Mouse (Mus musculus) embryonic fibroblast, embryonic 13.5 days (primary cell): ENCODE measurements at regions not wholly inside any gene's neighbourhood (a gene's known extent, or its start where the extent isn't known, plus 50 kb on each side); places are given as distances from the start of the nearest gene placed in this dataset.
A peak's percentile ranks its signal among the peaks of the same experiment; 100 is the strongest.

Experiments used
- H3K27ac ChIP-seq: 2 replicates; pipeline ENCODE4 v1.5.1; 2012; ENCODE audit warnings: low read length, control low read depth, inconsistent platforms; ENCODE audit not compliant: insufficient read depth
- H3K4me1 ChIP-seq: 2 replicates; pipeline ENCODE4 v1.6.1; 2011; ENCODE audit warnings: low read length; ENCODE audit not compliant: control insufficient read depth, insufficient read depth
- H3K4me3 ChIP-seq: 2 replicates; pipeline ENCODE4 v1.5.1; 2011; ENCODE audit warnings: mild to moderate bottlenecking, control low read depth, low read length; ENCODE audit not compliant: insufficient read depth
- CTCF ChIP-seq: IDR thresholded peaks from 2 replicates; pipeline ENCODE4 v1.5.1; 2011; ENCODE audit warnings: mild to moderate bottlenecking, control low read depth, low read length, moderate library complexity, borderline replicate concordance; ENCODE audit not compliant: insufficient read depth
- POLR2A ChIP-seq: IDR thresholded peaks from 2 replicates; pipeline ENCODE4 v1.6.1; 2011; ENCODE audit warnings: low read depth, mild to moderate bottlenecking, control low read depth, low read length, moderate library complexity

DNA sequence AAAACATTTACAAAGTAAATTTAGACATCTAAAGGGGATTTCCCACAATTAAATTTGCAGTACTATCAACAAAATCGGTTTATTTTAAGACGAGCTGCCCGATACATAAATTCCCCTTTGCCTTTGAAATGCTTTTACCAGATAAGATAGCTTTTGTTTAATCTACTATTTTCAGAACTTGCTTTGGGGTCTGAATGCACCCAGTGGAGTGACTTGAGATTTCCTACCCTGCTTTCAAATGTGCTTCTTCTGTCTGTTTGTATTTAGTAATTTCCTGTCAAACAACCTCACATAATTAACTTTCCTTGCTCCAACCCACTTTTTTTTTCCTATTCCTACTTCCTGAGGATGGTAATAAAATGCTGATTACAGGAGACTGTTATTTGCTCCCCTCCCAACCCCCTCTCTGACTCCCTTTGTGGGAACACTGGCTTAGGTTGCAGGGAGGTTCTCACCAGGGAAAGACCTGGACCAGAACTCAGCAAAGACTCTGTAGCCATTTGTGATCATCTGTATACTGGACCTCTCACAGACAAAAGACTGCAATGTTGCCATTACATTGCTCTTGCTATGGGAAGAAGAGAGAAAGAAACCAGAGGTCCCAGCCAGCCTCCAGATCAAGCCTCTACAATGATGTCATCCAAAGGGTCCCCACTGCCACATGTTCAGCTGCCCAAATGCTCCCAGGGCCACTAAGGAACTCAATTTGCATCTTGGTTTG is 318.1 kb downstream of the Sox4 start:
- TF ChIP-seq CTCF: no peak
- TF ChIP-seq POLR2A: no peak
- no peak overlapping the region for H3K27ac ChIP-seq
- H3K4me3 ChIP-seq: no peak overlapping the region
- H3K4me1 ChIP-seq: peaks cover 2% of the 10 kb centered on the region

DNA sequence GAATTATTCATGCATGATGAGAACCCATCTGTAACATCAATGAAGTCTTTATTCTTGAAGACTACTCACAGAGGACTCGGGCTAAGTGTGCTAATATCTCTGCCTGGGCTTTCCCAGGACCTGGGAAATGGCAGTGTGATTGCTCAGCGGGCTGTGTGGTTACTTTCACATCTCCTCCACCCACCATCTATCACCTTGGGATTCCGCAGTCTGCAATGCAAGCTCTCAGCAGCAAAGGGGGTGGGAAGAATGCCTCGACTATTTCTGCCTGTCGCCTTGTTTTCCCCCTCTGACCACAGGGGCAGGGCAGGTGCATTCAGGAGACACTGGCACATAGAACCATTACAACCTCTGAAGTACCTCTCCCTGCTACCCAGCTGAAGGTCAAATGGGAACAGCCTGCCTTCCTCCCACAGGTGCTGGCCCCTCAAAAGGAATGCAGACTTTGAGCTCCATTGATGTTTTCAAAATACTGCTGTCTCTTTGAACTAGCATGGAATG is 319.9 kb downstream of the Sox4 start:
- H3K4me3 ChIP-seq: no peak overlapping the region
- peaks cover 7% of the 10 kb centered on the region for H3K4me1 ChIP-seq
- peak overlapping the region; percentile 10 for H3K27ac ChIP-seq
- TF ChIP-seq CTCF (no peak), POLR2A (no peak)

DNA sequence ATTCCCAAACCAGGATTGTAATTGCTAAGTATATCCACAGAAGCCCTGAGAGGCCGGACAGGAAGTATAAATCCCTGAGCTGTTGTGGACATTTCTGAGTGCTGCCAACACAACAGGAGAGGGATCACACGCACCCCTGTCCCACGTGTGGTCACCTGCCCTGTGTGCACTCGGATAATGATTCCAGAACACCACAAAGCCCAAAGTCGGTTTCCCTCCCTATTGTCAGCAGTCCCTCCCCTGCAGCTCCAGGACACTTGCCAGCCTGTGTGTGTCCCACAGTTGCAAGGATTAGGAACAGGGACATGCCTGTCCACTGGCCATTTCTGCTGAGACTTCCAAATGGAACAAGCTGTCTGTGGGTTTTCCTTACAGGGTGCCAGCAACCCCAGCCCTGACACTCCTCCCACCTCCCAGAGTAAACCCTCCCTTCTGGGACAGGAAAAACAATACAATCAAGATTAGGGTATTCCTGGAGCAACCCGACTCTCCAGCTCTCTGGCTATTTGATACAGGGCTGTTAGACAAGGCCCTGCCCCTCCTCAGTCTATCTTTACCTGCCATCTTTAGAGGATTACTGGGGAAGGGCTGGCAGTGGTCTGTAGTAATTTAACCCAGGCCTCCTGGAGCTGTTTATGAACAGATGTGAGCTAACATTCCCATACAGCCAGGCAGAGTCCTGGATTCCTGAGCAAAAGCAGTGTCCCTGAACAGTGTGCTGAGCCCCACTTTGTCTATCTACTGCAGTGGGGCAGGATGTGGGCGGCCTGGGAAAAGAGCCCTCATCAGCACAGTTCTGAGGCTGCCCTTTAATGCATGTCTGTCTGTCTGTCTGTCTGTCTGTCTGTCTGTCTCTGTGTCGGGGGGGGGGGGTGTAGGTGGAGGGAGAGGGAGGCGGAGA is 323.8 kb downstream of the Sox4 start:
- no peak overlapping the region for H3K4me3 ChIP-seq
- H3K27ac ChIP-seq: peak overlapping the region; percentile 41
- peaks cover 7% of the 10 kb centered on the region for H3K4me1 ChIP-seq
- TF ChIP-seq CTCF: no peak
- TF ChIP-seq POLR2A: no peak

DNA sequence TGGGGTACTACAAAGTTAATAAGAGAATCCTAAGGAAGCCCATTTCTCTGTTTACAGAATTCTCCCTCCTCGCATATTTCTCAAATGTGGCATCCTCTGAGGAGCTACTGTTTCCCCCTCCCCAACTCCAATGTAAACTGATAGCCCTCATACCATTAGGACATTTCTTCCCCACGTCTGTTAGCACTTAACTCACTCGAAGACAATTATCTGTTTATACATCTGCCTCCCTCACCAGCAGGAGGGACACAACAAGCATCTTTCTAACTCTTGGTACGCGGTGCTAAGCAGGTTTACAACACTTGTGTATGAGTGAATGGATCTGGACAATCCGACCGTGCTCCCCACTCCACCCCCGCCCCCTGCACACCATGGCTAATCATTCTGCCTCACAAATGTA is 324.8 kb downstream of the Sox4 start:
- Histone ChIP-seq H3K4me1 (peaks cover 6% of the 10 kb centered on the region), H3K27ac (no peak overlapping the region), H3K4me3 (no peak overlapping the region)
- TF ChIP-seq CTCF: no peak
- TF ChIP-seq POLR2A: no peak

DNA sequence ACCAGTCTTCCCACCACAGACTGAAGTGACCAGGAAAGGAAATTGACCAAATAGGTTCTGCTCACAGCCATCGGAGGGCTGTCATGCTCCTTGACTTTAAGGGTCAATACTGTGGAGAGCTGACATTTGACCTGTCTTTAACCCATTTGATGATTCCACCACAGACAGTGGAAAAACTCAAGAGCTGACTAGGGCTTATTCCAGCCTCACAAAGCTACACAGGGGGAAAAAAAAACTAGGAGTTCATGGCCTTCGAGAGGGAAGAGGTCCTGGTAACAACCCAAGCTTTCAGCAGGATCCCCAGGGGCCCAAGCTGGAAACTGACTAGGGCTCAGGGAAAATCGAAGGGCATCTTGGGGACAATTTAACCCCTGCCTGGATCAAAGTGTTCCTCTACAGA is 334.6 kb downstream of the Sox4 start:
- no peak overlapping the region for H3K27ac ChIP-seq
- H3K4me1 ChIP-seq: no peaks in the 10 kb centered on the region
- no peak overlapping the region for H3K4me3 ChIP-seq
- no peak for TF ChIP-seq POLR2A
- TF ChIP-seq CTCF: no peak

DNA sequence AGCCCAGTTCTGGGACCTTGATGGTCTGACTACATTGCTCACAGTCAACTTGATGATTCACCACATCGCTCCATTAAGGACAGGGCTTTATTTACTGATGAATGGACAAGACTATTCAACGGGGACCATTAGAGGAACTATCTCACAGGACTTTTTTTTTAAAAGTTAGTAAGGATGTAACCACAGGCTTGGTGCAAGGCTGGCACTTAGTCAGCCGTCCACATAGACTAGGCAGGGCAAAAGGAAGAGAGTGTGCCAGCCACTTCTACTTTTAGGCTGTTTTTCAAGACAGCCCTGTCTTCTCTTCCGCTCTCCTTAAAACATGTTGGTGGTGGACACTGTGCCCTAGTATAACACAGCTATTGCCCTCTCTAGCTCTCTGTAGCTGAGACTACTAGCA is 336.0 kb downstream of the Sox4 start:
- no peaks in the 10 kb centered on the region for H3K4me1 ChIP-seq
- no peak overlapping the region for H3K4me3 ChIP-seq
- TF ChIP-seq POLR2A (no peak), CTCF (no peak)
- H3K27ac ChIP-seq: no peak overlapping the region

DNA sequence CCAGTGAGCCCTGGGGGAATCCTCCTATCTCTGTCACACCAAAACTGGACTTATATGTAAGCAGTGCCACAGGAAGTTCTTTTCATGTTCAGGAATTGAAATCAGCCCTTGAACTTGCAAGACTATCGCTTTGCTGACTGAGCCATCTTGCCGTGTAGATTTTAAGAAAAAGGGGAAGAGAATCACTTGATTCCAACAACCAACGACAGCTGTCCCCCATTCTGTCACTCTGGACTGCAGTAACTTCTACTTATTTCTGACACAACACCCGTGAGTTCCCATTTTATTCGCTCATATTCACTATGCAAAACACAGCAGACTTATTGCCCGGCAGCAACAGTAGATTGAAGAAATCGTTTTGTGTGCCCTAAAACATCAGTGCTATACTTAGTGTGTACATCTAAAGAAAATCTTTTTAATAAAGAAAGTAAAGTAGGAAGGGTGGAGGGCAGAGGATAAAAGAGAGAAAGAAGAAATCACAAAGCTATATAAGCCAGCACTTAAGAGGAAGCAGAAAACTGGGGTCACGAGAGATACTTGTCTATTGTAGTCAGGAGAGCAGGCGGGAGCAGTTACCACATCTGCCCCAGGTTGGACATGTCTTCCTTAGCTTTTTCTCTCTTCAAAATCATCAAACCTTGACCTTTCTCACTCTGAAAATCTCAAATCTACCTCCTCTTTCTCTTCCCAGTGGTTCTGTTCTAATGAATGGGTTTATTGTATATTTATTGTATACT is 336.7 kb downstream of the Sox4 start:
- TF ChIP-seq CTCF (no peak), POLR2A (no peak)
- no peaks in the 10 kb centered on the region for H3K4me1 ChIP-seq
- H3K27ac ChIP-seq: no peak overlapping the region
- no peak overlapping the region for H3K4me3 ChIP-seq

DNA sequence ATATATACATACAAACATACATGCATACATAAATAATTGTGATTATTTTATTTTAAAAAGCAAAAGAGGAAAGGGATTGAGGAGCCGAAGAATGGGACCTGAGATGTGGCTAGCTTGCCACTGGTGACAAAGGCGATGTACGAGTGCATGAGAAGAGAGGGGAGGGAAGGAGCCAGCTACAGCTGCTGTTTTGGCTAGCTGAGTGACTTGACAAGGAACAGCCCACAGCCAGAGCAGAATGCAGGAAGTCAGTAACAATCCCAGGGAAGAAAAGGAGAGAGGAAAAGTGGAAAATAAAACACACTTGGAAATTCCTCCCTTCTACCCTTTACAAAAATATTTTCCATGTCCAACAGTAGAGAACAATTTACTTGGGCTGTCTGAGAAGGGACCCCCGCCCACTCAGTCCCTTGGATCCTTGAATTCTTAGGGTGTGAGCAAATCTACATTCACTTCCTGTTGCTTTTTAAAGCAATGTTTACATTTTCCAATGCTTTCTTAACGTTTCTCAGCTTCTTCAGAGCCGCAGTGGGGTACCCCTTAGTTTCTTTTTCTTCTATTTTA is 345.9 kb downstream of the Sox4 start:
- Histone ChIP-seq H3K4me3 (no peak overlapping the region), H3K4me1 (0 out of 2 replicates have a peak, but pooled peaks cover 2% of the 10 kb centered on the region), H3K27ac (peak overlapping the region; percentile 81)
- TF ChIP-seq CTCF (no peak), POLR2A (no peak)

DNA sequence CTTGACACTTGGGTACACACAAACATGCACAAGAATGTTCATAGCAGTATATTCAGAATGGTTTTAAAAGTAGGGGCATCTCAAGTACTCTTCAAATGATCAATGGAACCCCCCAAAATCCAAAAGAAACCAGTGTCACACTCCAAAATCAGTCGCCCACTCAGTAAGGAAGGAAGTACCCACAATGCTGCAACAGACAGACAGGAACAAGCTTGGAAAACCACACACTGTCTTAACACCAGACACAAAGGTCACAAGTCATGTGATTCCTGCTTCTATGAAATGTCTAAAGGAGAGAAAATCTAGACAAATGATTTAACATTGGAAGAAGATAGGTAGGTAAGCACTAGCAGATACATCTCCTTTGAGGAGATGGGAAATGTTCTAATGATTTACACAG is 346.9 kb downstream of the Sox4 start:
- H3K4me1 ChIP-seq: 0 out of 2 replicates have a peak, but pooled peaks cover 2% of the 10 kb centered on the region
- no peak overlapping the region for H3K27ac ChIP-seq
- no peak overlapping the region for H3K4me3 ChIP-seq
- TF ChIP-seq CTCF: no peak
- TF ChIP-seq POLR2A: no peak

DNA sequence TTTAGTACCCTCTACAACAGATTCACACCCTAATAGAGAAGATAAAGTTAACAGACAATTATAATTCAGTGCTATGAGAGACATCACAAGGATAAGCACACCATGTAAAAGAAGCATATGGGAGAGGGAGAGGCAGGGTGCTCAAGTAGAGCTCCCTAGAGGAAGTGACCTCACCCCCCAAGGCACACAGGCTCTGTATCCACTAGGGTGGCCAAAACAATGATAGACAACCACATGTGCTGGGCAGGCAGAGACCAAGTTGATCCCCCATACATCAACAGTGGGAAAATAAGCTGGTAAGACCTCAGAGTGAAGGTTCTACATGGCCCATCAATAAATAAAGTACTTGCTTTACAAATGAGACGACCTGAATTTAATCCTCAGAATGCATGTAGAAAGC is 347.7 kb downstream of the Sox4 start:
- Histone ChIP-seq H3K4me3 (no peak overlapping the region), H3K4me1 (0 out of 2 replicates have a peak, but pooled peaks cover 2% of the 10 kb centered on the region), H3K27ac (no peak overlapping the region)
- TF ChIP-seq CTCF (no peak), POLR2A (no peak)
